Mouse (Mus musculus): ENCODE data around the gene Ncoa7. TPM values are rescaled to one million over a fixed set of nuclear protein-coding genes. Genes with fewer than 3 reads are reported as not detected.
A peak's percentile ranks its signal among the peaks of the same experiment; 100 is the strongest.

Gene Ncoa7
- total and polyA plus RNA-seq, 2 experiments from 2014 or later: 19.1 to 22.7 TPM

DNA sequence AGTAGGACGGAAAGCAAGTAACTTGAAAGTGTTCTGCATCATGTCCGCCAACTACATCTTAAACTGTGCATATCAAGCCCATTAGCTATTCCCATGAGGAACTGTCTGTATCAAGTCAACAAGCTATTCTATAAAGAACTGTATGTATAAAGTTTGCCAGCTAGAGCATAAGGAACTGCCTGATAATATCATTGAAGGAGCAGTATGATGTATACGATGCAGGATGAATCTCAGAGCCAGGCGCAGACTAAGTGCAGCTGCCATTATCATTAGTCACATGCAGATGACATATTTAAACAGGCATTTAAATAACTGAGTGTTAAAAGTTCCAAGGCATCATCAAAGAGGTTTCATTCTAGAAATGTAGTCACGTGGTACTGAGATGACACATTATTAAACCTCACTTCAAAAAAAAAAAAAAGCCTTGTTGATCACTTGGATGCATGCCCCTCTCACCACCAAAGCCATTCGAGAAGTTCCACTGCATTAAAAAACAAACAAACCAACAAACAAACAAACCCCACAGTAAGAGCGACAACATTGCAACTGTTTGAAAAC, 93.2 kb downstream of the Ncoa7 start:
- H3K27me3 ChIP-seq (ENCODE audit: insufficient read depth, low read length): no peaks in the 10 kb centered on the region
- no peak overlapping the region for H3K4me2 ChIP-seq (ENCODE audit: low read depth)
- no peak overlapping the region for H3K4me3 ChIP-seq (ENCODE audit: low read depth, low read length)
- ATAC-seq: peak; percentile 40; the same call in 1 of the 2 replicates
- 76% methylated on average over 7 of the region's 7 CpGs for WGBS
- no peaks in the 10 kb centered on the region for H3K9me3 ChIP-seq (ENCODE audit: low read length)
- no peak for DNase-seq
- no peaks in the 10 kb centered on the region for H3K4me1 ChIP-seq (ENCODE audit: insufficient read depth)
- no peak overlapping the region for H3K27ac ChIP-seq (ENCODE audit: low read depth, low read length)
- no peaks in the 10 kb centered on the region for H3K36me3 ChIP-seq (ENCODE audit: insufficient read depth)
- TF ChIP-seq CTCF (IDR thresholded peaks at IDR 0.05; ENCODE audit: low read depth): no peak
- no peak overlapping the region for H3K9ac ChIP-seq

GRCm38 (mm10) chr10:30708039-30708438, 95.1 kb downstream of the Ncoa7 start:
- H3K9ac ChIP-seq: no peak overlapping the region
- no peak overlapping the region for H3K4me2 ChIP-seq (ENCODE audit: low read depth)
- ATAC-seq: no peak
- 79% methylated on average over 5 of the region's 5 CpGs for whole genome bisulfite sequencing
- H3K27me3 ChIP-seq (ENCODE audit: insufficient read depth, low read length): no peaks in the 10 kb centered on the region
- no peak overlapping the region for H3K4me3 ChIP-seq (ENCODE audit: low read depth, low read length)
- H3K4me1 ChIP-seq (ENCODE audit: insufficient read depth): no peaks in the 10 kb centered on the region
- TF ChIP-seq CTCF (IDR thresholded peaks at IDR 0.05; ENCODE audit: low read depth): no peak
- DNase-seq: no peak
- no peaks in the 10 kb centered on the region for H3K9me3 ChIP-seq (ENCODE audit: low read length)
- H3K27ac ChIP-seq (ENCODE audit: low read depth, low read length): no peak overlapping the region
- H3K36me3 ChIP-seq (ENCODE audit: insufficient read depth): 0 out of 2 replicates have a peak, but pooled peaks cover 5% of the 10 kb centered on the region

DNA sequence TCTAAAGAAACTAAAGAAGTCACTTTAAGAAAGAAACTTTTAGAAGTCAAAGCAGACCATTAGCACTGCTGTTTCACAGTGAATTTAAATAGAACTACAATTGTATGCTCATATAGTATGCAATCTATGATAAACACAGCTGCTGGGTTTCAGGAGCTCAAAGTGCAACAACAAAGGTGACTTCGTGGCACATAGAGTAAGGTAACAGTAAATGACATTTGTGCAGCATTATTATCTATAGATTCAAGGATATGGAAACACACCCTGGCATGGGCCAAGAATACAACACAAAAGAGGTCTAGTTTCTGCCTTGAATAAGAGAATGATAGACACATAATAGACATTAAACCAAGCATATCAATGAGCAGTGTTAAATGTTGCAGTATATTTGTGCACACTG, 100.5 kb downstream of the Ncoa7 start:
- WGBS: 91% methylated on average over 1 of the region's 1 CpGs

DNA sequence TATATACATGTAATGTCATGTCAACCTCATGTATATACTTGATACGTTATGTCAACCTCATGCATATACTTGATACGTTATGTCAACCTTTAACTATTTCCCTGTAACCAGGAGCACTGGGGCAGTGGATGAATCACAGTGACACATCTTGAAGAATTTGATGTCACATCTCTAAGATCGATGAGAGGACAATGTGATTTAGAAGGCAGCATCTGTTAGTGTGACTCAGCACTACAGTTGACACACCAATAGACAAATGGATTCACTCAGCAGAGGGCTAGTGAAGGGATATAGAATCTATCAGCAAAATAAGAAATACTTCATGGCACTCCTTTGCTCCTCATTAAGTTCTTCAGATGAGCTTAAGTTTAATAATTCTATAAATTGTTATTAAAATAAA, 116.3 kb downstream of the Ncoa7 start:
- H3K9ac ChIP-seq: no peak overlapping the region
- no peaks in the 10 kb centered on the region for H3K9me3 ChIP-seq (ENCODE audit: low read length)
- no peak for TF ChIP-seq CTCF (IDR thresholded peaks at IDR 0.05; ENCODE audit: low read depth)
- H3K36me3 ChIP-seq (ENCODE audit: insufficient read depth): peaks cover 20% of the 10 kb centered on the region
- no peaks in the 10 kb centered on the region for H3K27me3 ChIP-seq (ENCODE audit: insufficient read depth, low read length)
- DNase-seq (no peak), ATAC-seq (no peak)
- no peak overlapping the region for H3K4me3 ChIP-seq (ENCODE audit: low read depth, low read length)
- H3K4me1 ChIP-seq (ENCODE audit: insufficient read depth): no peaks in the 10 kb centered on the region
- H3K27ac ChIP-seq (ENCODE audit: low read depth, low read length): no peak overlapping the region
- H3K4me2 ChIP-seq (ENCODE audit: low read depth): no peak overlapping the region
- 96% methylated on average over 3 of the region's 3 CpGs for WGBS

More for the DNA sequence above, 100.5 kb downstream of the Ncoa7 start:
- Histone ChIP-seq H3K9me3 (ENCODE audit: low read length) (no peaks in the 10 kb centered on the region), H3K27ac (ENCODE audit: low read depth, low read length) (no peak overlapping the region), H3K9ac (no peak overlapping the region), H3K36me3 (ENCODE audit: insufficient read depth) (peaks cover 5% of the 10 kb centered on the region; the same call in 1 of the 2 replicates), H3K4me1 (ENCODE audit: insufficient read depth) (no peaks in the 10 kb centered on the region), H3K4me3 (ENCODE audit: low read depth, low read length) (no peak overlapping the region), H3K27me3 (ENCODE audit: insufficient read depth, low read length) (no peaks in the 10 kb centered on the region), H3K4me2 (ENCODE audit: low read depth) (no peak overlapping the region)
- DNase-seq (no peak), ATAC-seq (no peak)
- TF ChIP-seq CTCF (IDR thresholded peaks at IDR 0.05; ENCODE audit: low read depth): no peak

- TF ChIP-seq CTCF (IDR thresholded peaks at IDR 0.05; ENCODE audit: low read depth): no peak
- ATAC-seq (no peak), DNase-seq (no peak)
- no peak overlapping the region for H3K9ac ChIP-seq
- no peaks in the 10 kb centered on the region for H3K27me3 ChIP-seq (ENCODE audit: insufficient read depth, low read length)
- no peak overlapping the region for H3K4me3 ChIP-seq (ENCODE audit: low read depth, low read length)
- no peaks in the 10 kb centered on the region for H3K9me3 ChIP-seq (ENCODE audit: low read length)
- no peak overlapping the region for H3K4me2 ChIP-seq (ENCODE audit: low read depth)
- WGBS: 93% methylated on average over 4 of the region's 4 CpGs
- no peaks in the 10 kb centered on the region for H3K4me1 ChIP-seq (ENCODE audit: insufficient read depth)
- no peak overlapping the region for H3K27ac ChIP-seq (ENCODE audit: low read depth, low read length)
- no peaks in the 10 kb centered on the region; the same call in 1 of the 2 replicates for H3K36me3 ChIP-seq (ENCODE audit: insufficient read depth)
These were observed 119.7 kb downstream of the Ncoa7 start for GRCm38 (mm10) chr10:30683449-30683848.

DNA sequence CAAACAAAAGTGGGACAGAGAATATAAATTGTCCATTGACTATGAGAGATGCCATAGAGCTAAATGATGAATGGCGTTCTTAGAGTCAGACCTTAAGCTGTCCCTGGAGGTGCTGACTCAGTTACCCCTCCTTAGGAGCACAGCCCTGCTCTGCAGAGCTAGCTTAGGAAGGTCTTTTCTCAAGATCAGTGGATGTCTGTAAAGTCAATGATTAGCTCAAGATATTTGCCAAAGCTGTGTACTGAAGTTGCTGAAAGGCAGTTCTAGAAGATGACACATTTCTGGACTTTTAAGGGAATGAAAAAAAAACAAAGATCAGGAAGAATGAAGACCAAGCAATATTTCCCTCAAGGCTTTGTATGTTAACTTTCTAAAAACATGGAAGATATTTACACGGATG, 123.4 kb downstream of the Ncoa7 start:
- WGBS: 93% methylated on average over 2 of the region's 2 CpGs
- Histone ChIP-seq H3K9me3 (ENCODE audit: low read length) (no peaks in the 10 kb centered on the region), H3K4me1 (ENCODE audit: insufficient read depth) (no peaks in the 10 kb centered on the region), H3K27ac (ENCODE audit: low read depth, low read length) (no peak overlapping the region), H3K4me3 (ENCODE audit: low read depth, low read length) (no peak overlapping the region), H3K9ac (no peak overlapping the region), H3K4me2 (ENCODE audit: low read depth) (no peak overlapping the region), H3K36me3 (ENCODE audit: insufficient read depth) (no peaks in the 10 kb centered on the region; the same call in 1 of the 2 replicates), H3K27me3 (ENCODE audit: insufficient read depth, low read length) (no peaks in the 10 kb centered on the region)
- ATAC-seq: no peak
- TF ChIP-seq CTCF (IDR thresholded peaks at IDR 0.05; ENCODE audit: low read depth): no peak
- DNase-seq: no peak

GRCm38 (mm10) chr10:30678051-30678450, 125.1 kb downstream of the Ncoa7 start:
- Histone ChIP-seq H3K4me2 (ENCODE audit: low read depth) (no peak overlapping the region), H3K36me3 (ENCODE audit: insufficient read depth) (no peaks in the 10 kb centered on the region; the same call in 1 of the 2 replicates), H3K4me3 (ENCODE audit: low read depth, low read length) (no peak overlapping the region), H3K9ac (no peak overlapping the region), H3K4me1 (ENCODE audit: insufficient read depth) (no peaks in the 10 kb centered on the region), H3K27me3 (ENCODE audit: insufficient read depth, low read length) (no peaks in the 10 kb centered on the region), H3K27ac (ENCODE audit: low read depth, low read length) (no peak overlapping the region), H3K9me3 (ENCODE audit: low read length) (no peaks in the 10 kb centered on the region)
- no peak for DNase-seq
- WGBS: 25% methylated on average over 2 of the region's 2 CpGs
- no peak for TF ChIP-seq CTCF (IDR thresholded peaks at IDR 0.05; ENCODE audit: low read depth)
- ATAC-seq: peak; percentile 69
